Mouse (Mus musculus) CH12.LX (cell line): ENCODE results near the gene Itln1. TPM values are rescaled to one million over a fixed set of nuclear protein-coding genes. Genes with fewer than 3 reads are reported as not detected.

ENCODE experiments used
- DNase-seq: peaks from one replicate; pipeline ENCODE4 v3.0.0-alpha.2; 2013; ENCODE audit errors: extremely low read depth
- H3K27ac ChIP-seq: 2 replicates; pipeline ENCODE4 v1.5.1; 2012; ENCODE audit warnings: low read depth, mild to moderate bottlenecking, control low read depth, moderate library complexity; ENCODE audit not compliant: insufficient read depth
- H3K27me3 ChIP-seq: replicated peaks from 2 replicates; pipeline ENCODE3; 2012; ENCODE audit warnings: inconsistent platforms
- H3K36me3 ChIP-seq, 2 experiments: replicated peaks in 1 of 2; 2 replicates each; pipeline versions ENCODE3 to v1.6.1; 2012; ENCODE audit warnings: inconsistent platforms in 1 of 2, low read length in 1 of 2, mild to moderate bottlenecking in 1 of 2, mixed read lengths in 1 of 2, moderate library complexity in 1 of 2; ENCODE audit not compliant: control insufficient read depth in 1 of 2, insufficient read depth in 1 of 2
- H3K4me1 ChIP-seq, 2 experiments: 2 replicates each; pipeline ENCODE4 v1.6.1; 2012; ENCODE audit warnings: inconsistent platforms in 1 of 2, moderate library complexity in 1 of 2; ENCODE audit not compliant: insufficient read depth in 2 of 2, control insufficient read depth in 1 of 2
- H3K4me2 ChIP-seq: 2 replicates; pipeline ENCODE4 v1.6.1; 2012; ENCODE audit warnings: low read depth, mild to moderate bottlenecking, control low read depth; ENCODE audit not compliant: poor library complexity, insufficient read depth, severe bottlenecking
- H3K4me3 ChIP-seq, 3 experiments: fragments of 150-350 bp in 1 of 3; sonication (generic) in 1 of 3; replicated peaks in 1 of 3; 2 replicates each; pipeline versions ENCODE3 to v1.5.1; 2011 to 2012; ENCODE audit warnings: low read depth in 2 of 3, low read length in 2 of 3, mild to moderate bottlenecking in 2 of 3, moderate library complexity in 2 of 3, control low read depth in 1 of 3, improper control_type of control experiment in 1 of 3, inconsistent platforms in 1 of 3, mixed read lengths in 1 of 3; ENCODE audit not compliant: poor library complexity in 1 of 3
- H3K79me2 ChIP-seq: replicated peaks from 2 replicates; pipeline ENCODE4 v1.6.1; 2012; ENCODE audit warnings: mild to moderate bottlenecking, moderate library complexity; ENCODE audit not compliant: control insufficient read depth, poor library complexity, insufficient read depth, severe bottlenecking; ENCODE audit errors: extremely low read depth
- H3K9ac ChIP-seq: 2 replicates; pipeline ENCODE4 v1.6.1; 2012; ENCODE audit warnings: low read depth, mild to moderate bottlenecking, control low read depth, moderate library complexity; ENCODE audit not compliant: insufficient read depth
- H3K9me3 ChIP-seq: replicated peaks from 2 replicates; pipeline ENCODE3; 2012; ENCODE audit warnings: low read length, inconsistent platforms, mixed read lengths
- BHLHE40 ChIP-seq: IDR thresholded peaks from 2 replicates; pipeline ENCODE4 v1.6.1; 2011; ENCODE audit warnings: mild to moderate bottlenecking, low read depth, low read length, improper control_type of control experiment
- CTCF ChIP-seq, 2 experiments: IDR thresholded peaks in 1 of 2; conservative IDR thresholded peaks in 1 of 2; 2 replicates each; pipeline ENCODE4 v1.5.1; 2011 to 2012; ENCODE audit warnings: low read depth in 2 of 2, low read length in 2 of 2, improper control_type of control experiment in 1 of 2, inconsistent platforms in 1 of 2, mild to moderate bottlenecking in 1 of 2, moderate library complexity in 1 of 2
- E2F4 ChIP-seq: IDR thresholded peaks from 2 replicates; pipeline ENCODE4 v1.6.1; 2011; ENCODE audit warnings: low read depth, low read length, improper control_type of control experiment; ENCODE audit not compliant: insufficient replicate concordance
- EP300 ChIP-seq: IDR thresholded peaks from 2 replicates; pipeline ENCODE4 v1.6.1; 2011; ENCODE audit warnings: low read length, improper control_type of control experiment
- ETS1 ChIP-seq: conservative IDR thresholded peaks from 2 replicates; pipeline ENCODE4 v1.6.1; 2012; ENCODE audit warnings: low read depth, mild to moderate bottlenecking, inconsistent platforms, low read length, improper control_type of control experiment, moderate library complexity
- GABPA ChIP-seq: IDR thresholded peaks from 2 replicates; pipeline ENCODE4 v1.6.1; 2012; ENCODE audit warnings: low read depth, low read length, improper control_type of control experiment, inconsistent platforms; ENCODE audit not compliant: insufficient replicate concordance
- IRF4 ChIP-seq: IDR thresholded peaks from 2 replicates; pipeline ENCODE4 v1.6.1; 2014; ENCODE audit warnings: low read depth, mild to moderate bottlenecking, inconsistent platforms, low read length, improper control_type of control experiment
- KAT2A ChIP-seq: IDR thresholded peaks from 2 replicates; pipeline ENCODE4 v1.6.1; 2012; ENCODE audit warnings: low read length, improper control_type of control experiment, inconsistent platforms; ENCODE audit not compliant: insufficient replicate concordance
- MAZ ChIP-seq: IDR thresholded peaks from 2 replicates; pipeline ENCODE4 v1.6.1; 2012; ENCODE audit warnings: low read depth, mild to moderate bottlenecking, inconsistent platforms, low read length, improper control_type of control experiment, moderate library complexity
- MEF2A ChIP-seq: IDR thresholded peaks from 2 replicates; pipeline ENCODE4 v1.6.1; 2014; ENCODE audit warnings: low read depth, mild to moderate bottlenecking, inconsistent platforms, low read length, improper control_type of control experiment, borderline replicate concordance
- NELFE ChIP-seq: IDR thresholded peaks from 2 replicates; pipeline ENCODE4 v1.6.1; 2011; ENCODE audit warnings: low read depth, low read length, improper control_type of control experiment
- PAX5 ChIP-seq: IDR thresholded peaks from 2 replicates; pipeline ENCODE4 v1.6.1; 2012; ENCODE audit warnings: low read length, inconsistent platforms, mixed read lengths
- RAD21 ChIP-seq: IDR thresholded peaks from 2 replicates; pipeline ENCODE4 v1.6.1; 2011; ENCODE audit warnings: low read depth, mild to moderate bottlenecking, low read length, improper control_type of control experiment, moderate library complexity
- RCOR1 ChIP-seq: conservative IDR thresholded peaks from 2 replicates; pipeline ENCODE4 v1.6.1; 2012; ENCODE audit warnings: low read depth, mild to moderate bottlenecking, inconsistent platforms, low read length, improper control_type of control experiment
- SMC3 ChIP-seq: IDR thresholded peaks from 2 replicates; pipeline ENCODE4 v1.6.1; 2011; ENCODE audit warnings: low read depth, low read length, improper control_type of control experiment
- TBP ChIP-seq: conservative IDR thresholded peaks from 2 replicates; pipeline ENCODE4 v1.6.1; 2011; ENCODE audit warnings: low read depth, low read length, improper control_type of control experiment
- TCF12 ChIP-seq: IDR thresholded peaks from 2 replicates; pipeline ENCODE4 v1.6.1; 2014; ENCODE audit warnings: low read depth, mild to moderate bottlenecking, inconsistent platforms, low read length, improper control_type of control experiment
- USF1 ChIP-seq: IDR thresholded peaks from 2 replicates; pipeline ENCODE4 v1.6.1; 2014; ENCODE audit warnings: low read depth, mild to moderate bottlenecking, inconsistent platforms, low read length, improper control_type of control experiment
- dilution Hi-C: fragments of 300-500 bp; cut with MboI; formaldehyde crosslinking; loops from 2 replicates; pipeline ENCODE4 v1.14.3; 2020; ENCODE audit warnings: low sequenced_read_pairs; ENCODE audit not compliant: extremely low pct_unique_long_range_greater_than_20kb, extremely low pct_ligation_motif_present
- in situ Hi-C: fragments of 300-500 bp; cut with MboI; formaldehyde crosslinking; loops from 3 replicates; pipeline ENCODE4 v1.14.3; 2019; ENCODE audit warnings: low sequenced_read_pairs, low pct_ligation_motif_present, low pct_unique_long_range_greater_than_20kb, mixed read lengths
- polyA plus RNA-seq: library from polyadenylated mRNA; unstranded; fragments of >175 nt; gene quantifications from 2 replicates; pipeline ENCODE4 v1.2.1, GENCODE M21; 2012; ENCODE audit warnings: low read depth; ENCODE audit not compliant: insufficient read length
- total RNA-seq, 2 experiments: library from RNA; depleted of rRNA; stranded (reverse); fragments of 300-350 nt in 1 of 2; fragments of >200 nt in 1 of 2; gene quantifications; 2 replicates each; pipeline ENCODE4 v1.2.3; 2012 to 2014

Gene Itln1
- total and polyA plus RNA-seq, 3 experiments, result not detected

DNA sequence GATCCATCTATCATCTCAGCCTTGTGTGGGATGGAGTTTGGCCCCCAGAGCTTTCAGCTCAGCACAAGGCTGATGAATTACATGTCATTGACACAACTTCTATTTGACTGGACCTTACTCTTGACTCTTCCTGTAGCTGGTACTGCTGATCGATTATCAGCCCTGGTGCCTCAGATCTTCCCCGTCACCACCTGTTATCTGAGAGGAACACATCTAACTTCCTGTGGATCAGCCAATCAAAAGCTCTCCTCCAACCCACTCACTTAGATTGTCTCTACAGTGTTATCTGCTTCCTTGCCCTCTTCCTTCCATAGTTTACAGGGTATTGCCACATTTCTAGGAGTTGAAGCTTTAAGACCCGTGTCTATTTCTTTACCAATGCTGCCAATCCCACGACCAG, 30.8 kb upstream of the Itln1 start:
- Histone ChIP-seq H3K9ac (no peak overlapping the region), H3K27me3 (no peaks in the 10 kb centered on the region), H3K79me2 (no peaks in the 10 kb centered on the region), H3K9me3 (no peaks in the 10 kb centered on the region), H3K4me3 (no peak overlapping the region), H3K36me3 (no peaks in the 10 kb centered on the region), H3K27ac (no peak overlapping the region), H3K4me1 (peaks cover 6 to 11% of the 10 kb centered on the region in 2 experiments), H3K4me2 (no peak overlapping the region)
- TF ChIP-seq MEF2A (no peak), MAZ (no peak), ETS1 (no peak), TCF12 (no peak), EP300 (no peak), RAD21 (no peak), USF1 (no peak)
- DNase-seq, result no peak
- dilution Hi-C loops (no loop called here), in situ Hi-C loops (loop anchor here (5.0 kb wide), 1 partner anchor 64 kb away; the partner anchor contains the start of gene Alyref2)

DNA sequence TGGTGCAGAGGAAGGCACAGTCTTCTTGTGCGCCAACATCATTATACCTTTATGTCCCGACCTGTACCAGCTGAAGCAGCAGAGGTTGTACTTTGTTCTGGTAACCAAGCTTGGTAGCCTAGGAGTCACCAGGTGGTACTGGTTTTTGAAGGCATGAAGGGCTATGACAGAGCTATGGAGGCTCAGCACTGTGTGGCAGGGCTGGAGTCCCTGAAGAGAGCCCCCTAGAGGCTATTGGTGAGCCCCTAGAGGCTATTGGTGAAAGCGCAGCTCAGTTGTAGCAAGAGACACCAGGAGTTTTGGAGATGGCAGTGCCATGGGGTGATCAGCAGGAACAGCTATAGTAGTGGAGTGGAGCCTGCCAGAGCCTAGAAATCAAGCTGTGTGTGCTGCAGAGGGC, 29.2 kb upstream of the Itln1 start:
- peaks cover 7 to 12% of the 10 kb centered on the region in 2 experiments for H3K4me1 ChIP-seq
- no peaks in the 10 kb centered on the region for H3K9me3 ChIP-seq
- DNase-seq, result peak; percentile 75
- H3K4me2 ChIP-seq, result no peak overlapping the region
- H3K36me3 ChIP-seq, result no peaks in the 10 kb centered on the region
- dilution Hi-C loops (no loop called here), in situ Hi-C loops (no loop called here)
- H3K27me3 ChIP-seq, result no peaks in the 10 kb centered on the region
- no peak overlapping the region for H3K4me3 ChIP-seq
- no peaks in the 10 kb centered on the region for H3K79me2 ChIP-seq
- no peak for TF ChIP-seq PAX5
- TF ChIP-seq GABPA, result no peak
- 0 out of 2 replicates have a peak, but pooled peaks have one; percentile 29 for TF ChIP-seq TCF12
- TF ChIP-seq NELFE, result peak; percentile 84; the same call in 1 of the 2 replicates
- peak; percentile 53 for TF ChIP-seq RAD21
- TF ChIP-seq SMC3, result peak; percentile 55
- peak; percentile 68 to 100 for TF ChIP-seq CTCF (conservative IDR thresholded peaks at IDR 0.05 in 1 of 2, IDR thresholded peaks at IDR 0.05 in 1 of 2; ENCODE audit: low read depth in 2 of 2, low read length in 2 of 2)
- TF ChIP-seq IRF4, result no peak
- H3K9ac ChIP-seq, result no peak overlapping the region
- no peak overlapping the region for H3K27ac ChIP-seq

GRCm38 (mm10) chr1:171563042-171563441, 27.9 kb upstream of the Itln1 start:
- no peak overlapping the region for H3K4me3 ChIP-seq
- TF ChIP-seq NELFE (no peak), RCOR1 (no peak), TBP (no peak), E2F4 (no peak), KAT2A (no peak), BHLHE40 (no peak)
- TF ChIP-seq, all 38 proteins: peak for 0
- dilution Hi-C loops (no loop called here), in situ Hi-C loops (no loop called here)
- Histone ChIP-seq H3K27ac (no peak overlapping the region), H3K9me3 (no peaks in the 10 kb centered on the region), H3K27me3 (no peaks in the 10 kb centered on the region), H3K36me3 (no peaks in the 10 kb centered on the region), H3K79me2 (no peaks in the 10 kb centered on the region), H3K9ac (no peak overlapping the region), H3K4me2 (no peak overlapping the region), H3K4me1 (peaks cover 7 to 19% of the 10 kb centered on the region in 2 experiments)
- DNase-seq, result no peak
